Mouse (Mus musculus) forebrain, embryonic 10.5 days (tissue): Measurements from ENCODE around the gene Gucy1b1. TPM values are rescaled to one million over a fixed set of nuclear protein-coding genes. Genes with fewer than 3 reads are reported as not detected.

ENCODE experiments used
- DNase-seq: peaks from one replicate; pipeline ENCODE4 v3.0.0-alpha.2; 2017; ENCODE audit warnings: low spot score; ENCODE audit errors: extremely low spot score
- H3K27ac ChIP-seq: fragments of 300-500 bp; sonication (generic); 2 replicates; pipeline ENCODE4 v1.5.1; 2016; ENCODE audit warnings: mild to moderate bottlenecking
- H3K27me3 ChIP-seq: fragments of 300-500 bp; sonication (generic); 2 replicates; pipeline ENCODE4 v1.6.1; 2016; ENCODE audit warnings: mild to moderate bottlenecking; ENCODE audit not compliant: poor library complexity, severe bottlenecking
- H3K36me3 ChIP-seq: fragments of 300-500 bp; sonication (generic); replicated peaks from 2 replicates; pipeline ENCODE4 v1.6.1; 2016; ENCODE audit warnings: mild to moderate bottlenecking, moderate library complexity
- H3K4me1 ChIP-seq: fragments of 300-500 bp; sonication (generic); 2 replicates; pipeline ENCODE4 v1.6.1; 2016
- H3K4me3 ChIP-seq: fragments of 300-500 bp; sonication (generic); 2 replicates; pipeline ENCODE4 v1.5.1; 2016; ENCODE audit warnings: mild to moderate bottlenecking, moderate library complexity
- H3K9me3 ChIP-seq: fragments of 300-500 bp; sonication (generic); 2 replicates; pipeline ENCODE4 v1.6.1; 2016; ENCODE audit warnings: mild to moderate bottlenecking, moderate library complexity
- WGBS: fragments of 180-500 bp; shearing (Covaris S2); methylation state at CpG from one replicate; pipeline ENCODE4 v1.1.7; 2016; 5-methylcytosine and 5-hydroxymethylcytosine counted together
- polyA plus RNA-seq: library from polyadenylated mRNA; unstranded; fragments of >200 nt; fragmentation: Nextera tagmentation; extraction: Ambion mirVana; gene quantifications from 2 replicates; pipeline ENCODE4 v1.2.1, GENCODE M21; 2016

Gene Gucy1b1
- polyA plus RNA-seq: 2.6 and 3.6 TPM in 2 replicates

GRCm38 (mm10) chr3:82074201-82074851, at the start of gene Gucy1b1:
Gene Gucy1b1 (minus strand): TSS chr3:82074689.
- Histone ChIP-seq H3K4me1 (peaks cover 14% of the 10 kb centered on the region), H3K36me3 (no peaks in the 10 kb centered on the region), H3K27me3 (peaks cover 39% of the 10 kb centered on the region), H3K9me3 (no peaks in the 10 kb centered on the region), H3K27ac (peak within 1 kb of the TSS; percentile 68), H3K4me3 (peak within 1 kb of the TSS; percentile 62)
- peak; percentile 69 for DNase-seq
- 1% methylated on average over 25 of the region's 25 CpGs for WGBS

- WGBS: 90% methylated on average over 1 of the region's 1 CpGs
- H3K9me3 ChIP-seq: no peaks in the 10 kb centered on the region
Measured at GRCm38 (mm10) chr3:82118916-82119315, 44.4 kb upstream of the Gucy1b1 start.

GRCm38 (mm10) chr3:82112439-82112838, 38.0 kb upstream of the Gucy1b1 start:
- no peaks in the 10 kb centered on the region for H3K9me3 ChIP-seq
- H3K4me3 ChIP-seq: no peak overlapping the region
- no peak for DNase-seq
- WGBS: 87% methylated on average over 2 of the region's 2 CpGs
- H3K27ac ChIP-seq: no peak overlapping the region
- H3K36me3 ChIP-seq: no peaks in the 10 kb centered on the region
- no peaks in the 10 kb centered on the region for H3K27me3 ChIP-seq
- no peaks in the 10 kb centered on the region for H3K4me1 ChIP-seq

More at GRCm38 (mm10) chr3:82118916-82119315, 44.4 kb upstream of the Gucy1b1 start:
- Histone ChIP-seq H3K36me3 (no peaks in the 10 kb centered on the region), H3K4me1 (no peaks in the 10 kb centered on the region), H3K4me3 (no peak overlapping the region), H3K27me3 (no peaks in the 10 kb centered on the region), H3K27ac (no peak overlapping the region)
- no peak for DNase-seq

GRCm38 (mm10) chr3:82111986-82112385, 37.5 kb upstream of the Gucy1b1 start:
- no peaks in the 10 kb centered on the region for H3K36me3 ChIP-seq
- DNase-seq: no peak
- H3K4me1 ChIP-seq: no peaks in the 10 kb centered on the region
- no peaks in the 10 kb centered on the region for H3K27me3 ChIP-seq
- WGBS: 89% methylated on average over 3 of the region's 3 CpGs
- no peaks in the 10 kb centered on the region for H3K9me3 ChIP-seq
- H3K4me3 ChIP-seq: no peak overlapping the region
- H3K27ac ChIP-seq: no peak overlapping the region

- Histone ChIP-seq H3K4me3 (no peak overlapping the region), H3K27me3 (no peaks in the 10 kb centered on the region), H3K9me3 (no peaks in the 10 kb centered on the region), H3K36me3 (no peaks in the 10 kb centered on the region), H3K27ac (no peak overlapping the region), H3K4me1 (no peaks in the 10 kb centered on the region)
- WGBS: 94% methylated on average over 15 of the region's 15 CpGs
- DNase-seq: no peak
Measured at GRCm38 (mm10) chr3:82108951-82109350, 34.5 kb upstream of the Gucy1b1 start.

GRCm38 (mm10) chr3:82104229-82104628, 29.7 kb upstream of the Gucy1b1 start:
- Histone ChIP-seq H3K27ac (no peak overlapping the region), H3K4me3 (no peak overlapping the region), H3K9me3 (no peaks in the 10 kb centered on the region), H3K27me3 (no peaks in the 10 kb centered on the region), H3K4me1 (no peaks in the 10 kb centered on the region), H3K36me3 (no peaks in the 10 kb centered on the region)
- WGBS: 82% methylated on average over 6 of the region's 6 CpGs
- DNase-seq: no peak

GRCm38 (mm10) chr3:82099127-82099526, 24.6 kb upstream of the Gucy1b1 start:
- H3K27me3 ChIP-seq: no peaks in the 10 kb centered on the region
- WGBS: 78% methylated on average over 6 of the region's 6 CpGs
- H3K9me3 ChIP-seq: no peaks in the 10 kb centered on the region
- H3K4me1 ChIP-seq: no peaks in the 10 kb centered on the region
- H3K4me3 ChIP-seq: no peak overlapping the region
- no peak for DNase-seq
- H3K27ac ChIP-seq: no peak overlapping the region
- H3K36me3 ChIP-seq: no peaks in the 10 kb centered on the region

GRCm38 (mm10) chr3:82096801-82097200, 22.3 kb upstream of the Gucy1b1 start:
- Histone ChIP-seq H3K4me1 (no peaks in the 10 kb centered on the region), H3K27me3 (no peaks in the 10 kb centered on the region), H3K27ac (no peak overlapping the region), H3K9me3 (no peaks in the 10 kb centered on the region), H3K4me3 (no peak overlapping the region), H3K36me3 (no peaks in the 10 kb centered on the region)
- 75% methylated on average over 2 of the region's 2 CpGs for WGBS
- no peak for DNase-seq

- Histone ChIP-seq H3K27ac (peak overlapping the region; percentile 68; the same call in 1 of the 2 replicates), H3K4me3 (peak overlapping the region; percentile 62), H3K4me1 (peaks cover 14% of the 10 kb centered on the region), H3K9me3 (no peaks in the 10 kb centered on the region), H3K36me3 (no peaks in the 10 kb centered on the region), H3K27me3 (peaks cover 39% of the 10 kb centered on the region)
- peak; percentile 39 for DNase-seq
- WGBS: under 1% methylated on average over 34 of the region's 34 CpGs
Measured at GRCm38 (mm10) chr3:82073741-82074181, 728 bp downstream of the Gucy1b1 start.

- Histone ChIP-seq H3K36me3 (no peaks in the 10 kb centered on the region), H3K4me3 (no peak overlapping the region), H3K27ac (no peak overlapping the region), H3K9me3 (no peaks in the 10 kb centered on the region), H3K4me1 (no peaks in the 10 kb centered on the region), H3K27me3 (peaks cover 6% of the 10 kb centered on the region)
- WGBS: 88% methylated on average over 5 of the region's 5 CpGs
- DNase-seq: no peak
Measured at GRCm38 (mm10) chr3:82067830-82068229, 6.7 kb downstream of the Gucy1b1 start.

- 57% methylated on average over 9 of the region's 9 CpGs for WGBS
- DNase-seq: no peak
- Histone ChIP-seq H3K27me3 (no peaks in the 10 kb centered on the region), H3K27ac (no peak overlapping the region), H3K4me1 (no peaks in the 10 kb centered on the region), H3K36me3 (no peaks in the 10 kb centered on the region), H3K9me3 (no peaks in the 10 kb centered on the region), H3K4me3 (no peak overlapping the region)
Measured at GRCm38 (mm10) chr3:82061402-82062180, 12.9 kb downstream of the Gucy1b1 start.

- Histone ChIP-seq H3K27me3 (no peaks in the 10 kb centered on the region), H3K36me3 (no peaks in the 10 kb centered on the region), H3K4me1 (0 out of 2 replicates have a peak, but pooled peaks cover 5% of the 10 kb centered on the region), H3K9me3 (no peaks in the 10 kb centered on the region), H3K4me3 (no peak overlapping the region), H3K27ac (no peak overlapping the region)
- DNase-seq: no peak
- 72% methylated on average over 5 of the region's 5 CpGs for WGBS
Measured at GRCm38 (mm10) chr3:82057201-82057600, 17.3 kb downstream of the Gucy1b1 start.
